Mouse (Mus musculus) liver, embryonic 11.5 days (tissue): ENCODE results near the gene Adipor2. TPM values are rescaled to one million over a fixed set of nuclear protein-coding genes. Genes with fewer than 3 reads are reported as not detected.
A peak's percentile ranks its signal among the peaks of the same experiment; 100 is the strongest.

Experiments used
- ATAC-seq: fragments of 200-750 bp; cut with Nextera tagmentation; replicated peaks from 2 replicates; pipeline ENCODE4 v1.8.0; 2017; ENCODE audit warnings: moderate number of reproducible peaks, mild to moderate bottlenecking, moderate TSS enrichment, moderate library complexity; ENCODE audit not compliant: low FRiP score
- DNase-seq: peaks from one replicate; pipeline ENCODE4 v3.0.0-alpha.2; 2017; ENCODE audit warnings: low spot score
- H3K27ac ChIP-seq: fragments of 300-500 bp; sonication (generic); 2 replicates; pipeline ENCODE4 v1.5.1; 2014; ENCODE audit warnings: mild to moderate bottlenecking, low read depth, low read length, control low read depth
- H3K27me3 ChIP-seq: fragments of 300-500 bp; sonication (generic); replicated peaks from 2 replicates; pipeline ENCODE4 v1.6.1; 2014; ENCODE audit warnings: low read length, mixed read lengths; ENCODE audit not compliant: control insufficient read depth, insufficient read depth
- H3K36me3 ChIP-seq: fragments of 300-500 bp; sonication (generic); 2 replicates; pipeline ENCODE4 v1.6.1; 2014; ENCODE audit warnings: mild to moderate bottlenecking, low read length, moderate library complexity, mixed read lengths; ENCODE audit not compliant: control insufficient read depth, insufficient read depth
- H3K4me1 ChIP-seq: fragments of 300-500 bp; sonication (generic); replicated peaks from 2 replicates; pipeline ENCODE4 v1.6.1; 2014; ENCODE audit warnings: low read length, mixed read lengths; ENCODE audit not compliant: control insufficient read depth, insufficient read depth
- H3K4me2 ChIP-seq: fragments of 300-500 bp; sonication (generic); 2 replicates; pipeline ENCODE4 v1.6.1; 2014; ENCODE audit warnings: mild to moderate bottlenecking, control low read depth, moderate library complexity
- H3K4me3 ChIP-seq: fragments of 300-500 bp; sonication (generic); 2 replicates; pipeline ENCODE4 v1.5.1; 2014; ENCODE audit warnings: low read depth, low read length, control low read depth
- H3K9ac ChIP-seq: fragments of 300-500 bp; sonication (generic); 2 replicates; pipeline ENCODE4 v1.6.1; 2014; ENCODE audit warnings: low read depth, low read length, control low read depth
- H3K9me3 ChIP-seq: fragments of 300-500 bp; sonication (generic); 2 replicates; pipeline ENCODE4 v1.6.1; 2016; ENCODE audit warnings: low read length, inconsistent platforms, mixed read lengths; ENCODE audit not compliant: control insufficient read depth
- WGBS: fragments of 180-500 bp; shearing (Covaris S2); extraction: QIAGEN DNeasy Blood & Tissue Kit; methylation state at CpG from one replicate; pipeline ENCODE4 v1.1.7; 2014; 5-methylcytosine and 5-hydroxymethylcytosine counted together
- polyA plus RNA-seq: library from polyadenylated mRNA; unstranded; fragments of >200 nt; fragmentation: Nextera tagmentation; extraction: Ambion mirVana; gene quantifications from 2 replicates; pipeline ENCODE4 v1.2.1, GENCODE M21; 2014

Gene Adipor2
- polyA plus RNA-seq, 1 experiment from 2014 or later, result 15.8 TPM

- Histone ChIP-seq H3K9ac (peak overlapping the region; percentile 70), H3K4me1 (peaks cover 4% of the 10 kb centered on the region; the same call in 1 of the 2 replicates), H3K27ac (no peak overlapping the region), H3K36me3 (no peaks in the 10 kb centered on the region), H3K4me2 (peak overlapping the region; percentile 69), H3K27me3 (no peaks in the 10 kb centered on the region), H3K4me3 (peak overlapping the region; percentile 81), H3K9me3 (no peaks in the 10 kb centered on the region)
- DNase-seq (no peak), ATAC-seq (no peak)
- 20% methylated on average over 10 of the region's 10 CpGs for WGBS
These were observed 28.4 kb downstream of the Adipor2 start for GRCm38 (mm10) chr6:119389089-119389488.

GRCm38 (mm10) chr6:119388650-119389012 is 28.9 kb downstream of the Adipor2 start:
- peak; percentile 92 for DNase-seq
- no peaks in the 10 kb centered on the region for H3K36me3 ChIP-seq
- ATAC-seq, result peak; percentile 99
- H3K4me1 ChIP-seq, result peaks cover 4% of the 10 kb centered on the region; the same call in 1 of the 2 replicates
- peak overlapping the region; percentile 84 for H3K4me2 ChIP-seq
- H3K9ac ChIP-seq, result peak overlapping the region; percentile 91
- H3K27ac ChIP-seq, result peak overlapping the region; percentile 73
- no peaks in the 10 kb centered on the region for H3K27me3 ChIP-seq
- H3K4me3 ChIP-seq, result peak overlapping the region; percentile 81
- under 1% methylated on average over 53 of the region's 53 CpGs for WGBS
- H3K9me3 ChIP-seq, result no peaks in the 10 kb centered on the region

- Histone ChIP-seq H3K9ac (peak overlapping the region; percentile 91), H3K36me3 (no peaks in the 10 kb centered on the region), H3K27me3 (no peaks in the 10 kb centered on the region), H3K27ac (peak overlapping the region; percentile 73), H3K9me3 (no peaks in the 10 kb centered on the region), H3K4me3 (peak overlapping the region; percentile 81), H3K4me1 (peaks cover 4% of the 10 kb centered on the region; the same call in 1 of the 2 replicates), H3K4me2 (peak overlapping the region; percentile 84)
- peak; percentile 79 for ATAC-seq
- WGBS, result under 1% methylated on average over 42 of the region's 76 CpGs
- DNase-seq, result no peak
These were observed 29.5 kb downstream of the Adipor2 start for GRCm38 (mm10) chr6:119387801-119388649.

- no peak for DNase-seq
- Histone ChIP-seq H3K4me1 (peaks cover 6% of the 10 kb centered on the region; the same call in 1 of the 2 replicates), H3K27ac (no peak overlapping the region), H3K4me2 (peak overlapping the region; percentile 84), H3K9me3 (no peaks in the 10 kb centered on the region), H3K9ac (0 out of 2 replicates have a peak overlapping the region, but pooled peaks have one; percentile 56), H3K4me3 (peak overlapping the region; percentile 81), H3K36me3 (no peaks in the 10 kb centered on the region), H3K27me3 (no peaks in the 10 kb centered on the region)
- no peak for ATAC-seq
- WGBS, result 83% methylated on average over 1 of the region's 1 CpGs
These were observed 30.7 kb downstream of the Adipor2 start for GRCm38 (mm10) chr6:119386821-119387220.

GRCm38 (mm10) chr6:119386421-119386820 is 31.1 kb downstream of the Adipor2 start:
- H3K4me3 ChIP-seq, result peak overlapping the region; percentile 81; the same call in 1 of the 2 replicates

GRCm38 (mm10) chr6:119385668-119386067 is 31.8 kb downstream of the Adipor2 start:
- H3K36me3 ChIP-seq, result no peaks in the 10 kb centered on the region
- peaks cover 6% of the 10 kb centered on the region; the same call in 1 of the 2 replicates for H3K4me1 ChIP-seq
- no peak overlapping the region for H3K27ac ChIP-seq
- 93% methylated on average over 1 of the region's 1 CpGs for WGBS
- no peak overlapping the region for H3K9ac ChIP-seq
- H3K4me3 ChIP-seq, result no peak overlapping the region
- no peak overlapping the region for H3K4me2 ChIP-seq
- ATAC-seq (no peak), DNase-seq (no peak)
- H3K9me3 ChIP-seq, result no peaks in the 10 kb centered on the region
- no peaks in the 10 kb centered on the region for H3K27me3 ChIP-seq

More at GRCm38 (mm10) chr6:119386421-119386820, 31.1 kb downstream of the Adipor2 start:
- Histone ChIP-seq H3K27ac (no peak overlapping the region), H3K36me3 (no peaks in the 10 kb centered on the region), H3K27me3 (no peaks in the 10 kb centered on the region), H3K4me2 (peak overlapping the region; percentile 84; the same call in 1 of the 2 replicates), H3K9me3 (no peaks in the 10 kb centered on the region), H3K9ac (no peak overlapping the region), H3K4me1 (peaks cover 6% of the 10 kb centered on the region; the same call in 1 of the 2 replicates)
- ATAC-seq (no peak), DNase-seq (no peak)
- WGBS, result 87% methylated on average over 4 of the region's 4 CpGs

- H3K36me3 ChIP-seq, result no peaks in the 10 kb centered on the region
- H3K4me3 ChIP-seq, result no peak overlapping the region
- DNase-seq (no peak), ATAC-seq (no peak)
- no peak overlapping the region for H3K9ac ChIP-seq
- H3K9me3 ChIP-seq, result no peaks in the 10 kb centered on the region
- no peak overlapping the region for H3K4me2 ChIP-seq
- 78% methylated on average over 1 of the region's 1 CpGs for WGBS
- H3K27ac ChIP-seq, result no peak overlapping the region
- H3K27me3 ChIP-seq, result no peaks in the 10 kb centered on the region
- H3K4me1 ChIP-seq, result peaks cover 46% of the 10 kb centered on the region
These were observed 38.9 kb downstream of the Adipor2 start for GRCm38 (mm10) chr6:119378631-119379030.

GRCm38 (mm10) chr6:119377613-119378012 is 39.9 kb downstream of the Adipor2 start:
- no peak for DNase-seq
- Histone ChIP-seq H3K36me3 (no peaks in the 10 kb centered on the region), H3K9me3 (no peaks in the 10 kb centered on the region), H3K9ac (no peak overlapping the region), H3K4me3 (no peak overlapping the region), H3K4me1 (peaks cover 56% of the 10 kb centered on the region), H3K27ac (peak overlapping the region; percentile 63; the same call in 1 of the 2 replicates), H3K4me2 (peak overlapping the region; percentile 30), H3K27me3 (no peaks in the 10 kb centered on the region)
- peak; percentile 67 for ATAC-seq
- 7% methylated on average over 2 of the region's 2 CpGs for WGBS
